Mouse (Mus musculus): ENCODE results near the gene Arpc1b.
A peak's percentile ranks its signal among the peaks of the same experiment; 100 is the strongest.

Gene Arpc1b

GRCm38 (mm10) chr5:145164710-145165109 lies 50.7 kb downstream of the Arpc1b start:
- DNase-seq (ENCODE audit: low spot score in 2 of 2): no peak

- no peak for DNase-seq (ENCODE audit: low spot score in 2 of 2)
These were observed 51.2 kb downstream of the Arpc1b start for GRCm38 (mm10) chr5:145165184-145165583.

GRCm38 (mm10) chr5:145166536-145167305 lies 52.7 kb downstream of the Arpc1b start, which contains the start of the genes Ptcd1 and Cpsf4:
Gene Ptcd1 (minus strand): TSS chr5:145167108.
Gene Cpsf4 (plus strand): TSS chr5:145167213.
- DNase-seq (ENCODE audit: low spot score in 2 of 2): peak; percentile 97

- no peak for DNase-seq (ENCODE audit: low spot score in 2 of 2)
These were observed 53.3 kb downstream of the Arpc1b start for GRCm38 (mm10) chr5:145167306-145167661.

DNA sequence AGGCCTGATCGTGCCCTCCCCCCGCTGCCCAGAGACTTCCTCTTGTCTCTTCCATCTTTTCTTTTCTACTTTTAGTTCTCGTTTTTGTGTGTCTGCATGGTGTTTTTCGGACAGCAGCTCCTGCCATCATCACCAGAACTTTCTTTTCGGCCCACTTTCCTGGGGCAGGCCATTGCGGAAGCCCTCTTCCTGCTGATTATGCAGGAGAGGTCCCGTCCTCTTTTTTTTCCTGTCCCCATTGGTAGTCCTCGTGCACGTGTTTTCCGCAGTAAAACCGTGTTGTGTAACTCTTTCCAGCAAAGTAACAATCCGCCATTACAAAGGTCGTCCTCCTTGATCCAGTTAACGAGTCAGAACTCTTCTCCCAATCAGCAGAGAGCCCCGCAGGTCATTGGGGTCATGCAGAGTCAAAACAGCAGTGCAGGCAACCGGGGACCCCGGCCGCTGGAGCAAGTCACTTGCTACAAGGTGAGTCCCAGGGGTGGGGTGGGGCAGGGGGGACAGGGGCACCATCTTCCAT lies 64.5 kb downstream of the Arpc1b start:
- DNase-seq (ENCODE audit: low spot score in 2 of 2): no peak

Data from frontal cortex, postnatal 10 days (tissue).